Mouse (Mus musculus) liver, embryonic 12.5 days (tissue): Measurements from ENCODE around the gene Siae. TPM values are rescaled to one million over a fixed set of nuclear protein-coding genes. Genes with fewer than 3 reads are reported as not detected.

Experiments
- ATAC-seq: fragments of 200-750 bp; cut with Nextera tagmentation; 2 replicates; pipeline ENCODE4 v1.8.0; 2017; ENCODE audit warnings: moderate number of reproducible peaks, mild to moderate bottlenecking, moderate library complexity
- H3K27ac ChIP-seq: fragments of 300-500 bp; sonication (generic); 2 replicates; pipeline ENCODE4 v1.5.1; 2016; ENCODE audit warnings: mild to moderate bottlenecking
- H3K27me3 ChIP-seq: fragments of 300-500 bp; sonication (generic); replicated peaks from 2 replicates; pipeline ENCODE4 v1.6.1; 2016; ENCODE audit warnings: mild to moderate bottlenecking, moderate library complexity
- H3K36me3 ChIP-seq: fragments of 300-500 bp; sonication (generic); 2 replicates; pipeline ENCODE4 v1.6.1; 2016; ENCODE audit warnings: mild to moderate bottlenecking, moderate library complexity
- H3K4me1 ChIP-seq: fragments of 300-500 bp; sonication (generic); 2 replicates; pipeline ENCODE4 v1.6.1; 2016
- H3K4me2 ChIP-seq: fragments of 300-500 bp; sonication (generic); 2 replicates; pipeline ENCODE4 v1.6.1; 2016; ENCODE audit warnings: mild to moderate bottlenecking, moderate library complexity
- H3K4me3 ChIP-seq: fragments of 300-500 bp; sonication (generic); 2 replicates; pipeline ENCODE4 v1.5.1; 2016; ENCODE audit warnings: mild to moderate bottlenecking, moderate library complexity
- H3K9ac ChIP-seq: fragments of 300-500 bp; sonication (generic); 2 replicates; pipeline ENCODE4 v1.6.1; 2016; ENCODE audit warnings: mild to moderate bottlenecking, moderate library complexity
- H3K9me3 ChIP-seq: fragments of 300-500 bp; sonication (generic); replicated peaks from 2 replicates; pipeline ENCODE4 v1.6.1; 2016; ENCODE audit warnings: mild to moderate bottlenecking, moderate library complexity
- WGBS: fragments of 180-500 bp; shearing (Covaris S2); methylation state at CpG from one replicate; pipeline ENCODE4 v1.1.7; 2016; ENCODE audit not compliant: insufficient replicate concordance; 5-methylcytosine and 5-hydroxymethylcytosine counted together
- polyA plus RNA-seq: library from polyadenylated mRNA; unstranded; fragments of >200 nt; fragmentation: Nextera tagmentation; extraction: Ambion mirVana; gene quantifications from 2 replicates; pipeline ENCODE4 v1.2.1, GENCODE M21; 2016

Gene Siae
- polyA plus RNA-seq, 1 experiment from 2014 or later, result 5.7 TPM

DNA sequence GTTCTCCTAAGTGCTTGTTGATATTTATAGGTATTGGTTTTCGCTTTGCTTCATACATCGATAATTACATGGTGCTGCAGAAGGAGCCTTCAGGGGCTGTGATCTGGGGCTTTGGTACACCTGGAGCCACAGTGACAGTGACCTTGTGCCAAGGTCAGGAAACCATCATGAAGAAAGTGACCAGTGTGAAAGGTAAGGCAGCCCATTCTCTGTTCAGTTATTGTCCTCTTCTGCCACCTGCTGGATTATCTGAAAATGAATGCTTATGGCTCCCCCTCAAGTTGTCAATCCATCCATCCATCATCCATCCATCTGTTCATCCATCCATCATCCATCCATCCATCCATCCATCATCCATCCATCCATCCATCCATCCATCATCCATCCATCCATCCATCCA lies 61.3 kb downstream of the Siae start:
- no peak overlapping the region for H3K9ac ChIP-seq
- no peaks in the 10 kb centered on the region for H3K27me3 ChIP-seq
- H3K4me3 ChIP-seq, result no peak overlapping the region
- H3K27ac ChIP-seq, result no peak overlapping the region
- no peak overlapping the region for H3K4me2 ChIP-seq
- WGBS, result 40% methylated on average over 2 of the region's 2 CpGs
- H3K4me1 ChIP-seq, result peaks cover 16% of the 10 kb centered on the region
- no peaks in the 10 kb centered on the region for H3K36me3 ChIP-seq
- no peak for ATAC-seq
- no peaks in the 10 kb centered on the region for H3K9me3 ChIP-seq

DNA sequence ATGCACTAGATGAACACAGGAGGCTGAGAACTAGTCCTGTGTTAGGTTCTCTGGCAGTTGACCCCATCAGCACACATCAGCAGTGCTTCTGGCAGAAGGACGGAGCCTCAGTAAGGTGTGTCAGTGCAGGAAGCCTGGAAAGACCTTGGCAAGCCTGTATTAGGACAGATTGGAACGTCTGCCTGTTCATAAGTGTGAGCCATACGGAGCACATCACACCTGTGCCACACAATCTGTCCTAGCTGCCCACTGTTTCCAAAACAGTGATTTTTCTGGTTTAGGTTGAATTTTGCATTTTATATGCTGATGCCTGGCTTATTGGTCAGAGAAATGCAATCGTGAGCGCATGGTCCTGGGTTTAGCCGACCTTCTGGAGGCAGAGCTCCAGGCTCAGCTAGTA lies 65.8 kb downstream of the Siae start:
- no peak overlapping the region for H3K4me3 ChIP-seq
- H3K4me2 ChIP-seq, result no peak overlapping the region
- no peak overlapping the region for H3K9ac ChIP-seq
- no peaks in the 10 kb centered on the region for H3K4me1 ChIP-seq
- ATAC-seq, result no peak
- H3K27me3 ChIP-seq, result no peaks in the 10 kb centered on the region
- H3K27ac ChIP-seq, result no peak overlapping the region
- no peaks in the 10 kb centered on the region for H3K9me3 ChIP-seq
- no peaks in the 10 kb centered on the region for H3K36me3 ChIP-seq
- WGBS, result 78% methylated on average over 6 of the region's 6 CpGs

DNA sequence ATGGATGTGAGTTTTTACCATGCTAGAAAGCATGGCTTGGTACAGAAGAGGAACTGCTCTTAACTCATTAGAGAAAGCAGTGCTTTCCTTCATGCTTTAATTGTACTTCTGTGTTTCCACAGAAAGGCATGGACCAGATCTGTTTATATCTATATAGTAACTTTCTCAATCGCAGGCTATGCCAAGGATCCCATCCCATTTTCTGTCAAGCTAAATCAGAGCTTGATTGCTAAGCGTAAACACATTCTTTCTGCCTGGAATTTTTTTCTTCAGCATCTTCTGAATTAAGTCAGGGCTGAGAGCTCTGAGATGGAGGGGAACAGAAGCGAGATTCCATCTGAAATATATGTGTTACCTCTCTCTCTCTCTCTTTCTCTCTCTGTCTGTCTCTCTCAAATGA lies 68.5 kb downstream of the Siae start:
- no peaks in the 10 kb centered on the region for H3K27me3 ChIP-seq
- no peak overlapping the region for H3K9ac ChIP-seq
- no peak overlapping the region for H3K4me3 ChIP-seq
- H3K9me3 ChIP-seq, result no peaks in the 10 kb centered on the region
- peaks cover 2% of the 10 kb centered on the region; the same call in 1 of the 2 replicates for H3K36me3 ChIP-seq
- no peak overlapping the region for H3K4me2 ChIP-seq
- 76% methylated on average over 3 of the region's 3 CpGs for WGBS
- H3K4me1 ChIP-seq, result no peaks in the 10 kb centered on the region
- H3K27ac ChIP-seq, result no peak overlapping the region
- ATAC-seq, result no peak

DNA sequence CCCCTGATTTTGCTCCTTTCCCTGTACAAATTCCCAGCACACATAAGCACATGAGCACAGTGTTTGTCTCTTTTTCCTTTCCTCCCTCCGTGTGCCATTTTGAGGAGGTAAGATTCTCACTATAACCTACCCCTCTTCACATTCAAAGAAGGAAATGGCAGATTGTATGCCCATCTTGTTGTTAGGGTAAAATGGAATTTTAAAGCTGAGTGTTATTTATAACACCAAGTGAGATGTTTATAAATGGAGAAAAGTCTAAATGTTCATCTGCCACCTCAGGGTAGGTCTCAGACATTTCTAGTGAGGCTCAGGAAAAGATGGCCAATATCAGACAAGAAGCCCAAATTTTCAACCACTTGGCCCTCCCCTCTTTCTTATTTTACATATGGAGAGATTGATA lies 69.0 kb downstream of the Siae start:
- 68% methylated on average over 1 of the region's 1 CpGs for WGBS
- Histone ChIP-seq H3K4me2 (no peak overlapping the region), H3K36me3 (peaks cover 2% of the 10 kb centered on the region; the same call in 1 of the 2 replicates), H3K4me1 (no peaks in the 10 kb centered on the region), H3K27ac (no peak overlapping the region), H3K4me3 (no peak overlapping the region), H3K9me3 (no peaks in the 10 kb centered on the region), H3K9ac (no peak overlapping the region), H3K27me3 (no peaks in the 10 kb centered on the region)
- no peak for ATAC-seq

DNA sequence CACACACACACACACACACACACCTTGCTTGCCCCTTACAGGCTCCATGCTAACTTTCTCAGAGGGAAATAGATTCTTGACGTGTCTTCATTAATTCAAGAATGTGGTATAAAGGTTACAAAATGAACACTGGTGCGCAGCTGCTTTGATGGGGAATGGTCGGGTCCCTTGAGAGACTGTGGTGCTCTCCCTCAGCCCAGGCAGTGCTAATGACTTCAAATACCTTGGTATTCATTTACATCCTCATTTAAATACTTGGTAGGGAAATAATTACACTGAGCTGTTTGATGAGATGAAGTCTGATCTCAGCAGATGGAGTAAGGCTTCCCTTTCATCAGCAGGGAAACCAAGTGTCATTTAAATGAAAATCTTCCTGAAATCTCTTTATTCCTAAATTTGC lies 69.6 kb downstream of the Siae start:
- Histone ChIP-seq H3K9me3 (no peaks in the 10 kb centered on the region), H3K4me2 (no peak overlapping the region), H3K9ac (no peak overlapping the region), H3K36me3 (peaks cover 2% of the 10 kb centered on the region; the same call in 1 of the 2 replicates), H3K4me1 (no peaks in the 10 kb centered on the region), H3K27me3 (no peaks in the 10 kb centered on the region), H3K27ac (no peak overlapping the region), H3K4me3 (no peak overlapping the region)
- no peak for ATAC-seq
- WGBS, result 68% methylated on average over 3 of the region's 3 CpGs

DNA sequence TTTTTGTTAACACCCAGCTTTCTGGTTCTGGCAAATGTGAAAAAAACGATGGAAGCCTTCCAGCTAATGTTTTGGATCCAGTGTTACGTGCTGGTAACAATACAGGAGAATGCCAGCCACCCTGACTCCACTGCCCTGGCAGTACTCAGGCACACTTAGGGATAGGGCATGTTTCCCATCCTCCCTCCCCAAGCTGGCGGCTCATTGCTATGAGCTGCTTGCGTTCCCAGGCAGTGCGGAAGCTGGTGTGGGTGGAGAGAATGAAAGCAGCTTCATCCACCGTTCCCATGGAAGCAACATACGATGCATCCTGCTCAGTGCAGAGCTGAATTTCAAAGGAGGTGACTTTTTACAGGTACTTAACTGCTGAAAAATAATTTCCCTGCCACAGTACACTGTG lies 70.1 kb downstream of the Siae start:
- Histone ChIP-seq H3K4me3 (no peak overlapping the region), H3K4me2 (no peak overlapping the region), H3K27me3 (no peaks in the 10 kb centered on the region), H3K9ac (no peak overlapping the region), H3K36me3 (peaks cover 2% of the 10 kb centered on the region; the same call in 1 of the 2 replicates), H3K9me3 (no peaks in the 10 kb centered on the region), H3K4me1 (no peaks in the 10 kb centered on the region), H3K27ac (no peak overlapping the region)
- ATAC-seq, result no peak
- WGBS, result 58% methylated on average over 7 of the region's 7 CpGs

DNA sequence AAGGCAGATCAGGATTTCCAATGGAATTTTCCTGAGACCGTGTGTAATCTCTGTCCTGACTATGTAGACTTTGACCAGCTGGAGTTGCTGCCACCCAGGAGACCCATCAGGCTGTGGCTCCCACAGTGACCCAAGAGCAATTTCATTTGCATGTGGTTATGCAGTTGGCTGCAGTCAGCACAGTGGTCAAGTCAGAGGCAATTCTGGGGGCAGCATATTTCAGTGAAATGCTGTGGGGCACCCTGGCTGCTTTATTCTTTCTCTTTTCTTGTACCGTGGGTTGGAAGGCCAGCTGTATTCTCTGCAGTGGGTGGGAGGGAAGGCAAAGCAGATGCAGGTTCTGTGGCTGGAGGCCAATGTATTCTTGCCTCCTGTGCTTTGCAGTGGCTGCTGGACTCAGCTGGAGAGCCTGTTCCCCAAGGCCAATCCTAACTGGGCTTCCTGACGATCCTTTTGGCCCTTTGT lies 70.6 kb downstream of the Siae start:
- no peak overlapping the region for H3K4me3 ChIP-seq
- ATAC-seq, result no peak
- H3K4me1 ChIP-seq, result no peaks in the 10 kb centered on the region
- H3K9ac ChIP-seq, result no peak overlapping the region
- peaks cover 2% of the 10 kb centered on the region; the same call in 1 of the 2 replicates for H3K36me3 ChIP-seq
- H3K4me2 ChIP-seq, result no peak overlapping the region
- 30% methylated on average over 3 of the region's 3 CpGs for WGBS
- no peaks in the 10 kb centered on the region for H3K27me3 ChIP-seq
- H3K27ac ChIP-seq, result no peak overlapping the region
- H3K9me3 ChIP-seq, result no peaks in the 10 kb centered on the region

DNA sequence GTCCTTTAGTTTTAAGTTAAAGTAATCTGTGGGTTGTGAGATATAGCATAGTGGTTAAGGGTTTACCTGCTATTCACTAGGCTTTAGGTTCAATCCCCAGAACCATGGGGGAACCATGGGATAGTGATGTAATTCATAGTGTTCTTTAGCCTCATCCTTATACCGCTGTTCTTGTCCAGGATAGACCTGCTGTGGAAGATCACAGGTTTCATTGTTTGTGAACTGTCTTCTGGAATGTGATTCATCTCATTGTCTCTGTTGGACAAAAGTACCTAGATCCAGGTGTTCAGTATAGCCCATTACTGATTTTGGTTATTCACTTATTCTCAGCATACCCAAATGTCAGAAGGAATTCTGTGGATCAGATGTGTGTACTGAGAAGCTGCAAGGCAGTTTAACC lies 71.8 kb downstream of the Siae start:
- Histone ChIP-seq H3K27me3 (no peaks in the 10 kb centered on the region), H3K4me1 (no peaks in the 10 kb centered on the region), H3K4me2 (no peak overlapping the region), H3K27ac (no peak overlapping the region), H3K36me3 (peaks cover 2% of the 10 kb centered on the region; the same call in 1 of the 2 replicates), H3K9ac (no peak overlapping the region), H3K9me3 (no peaks in the 10 kb centered on the region), H3K4me3 (no peak overlapping the region)
- no peak for ATAC-seq
- WGBS, result 88% methylated on average over 1 of the region's 1 CpGs

DNA sequence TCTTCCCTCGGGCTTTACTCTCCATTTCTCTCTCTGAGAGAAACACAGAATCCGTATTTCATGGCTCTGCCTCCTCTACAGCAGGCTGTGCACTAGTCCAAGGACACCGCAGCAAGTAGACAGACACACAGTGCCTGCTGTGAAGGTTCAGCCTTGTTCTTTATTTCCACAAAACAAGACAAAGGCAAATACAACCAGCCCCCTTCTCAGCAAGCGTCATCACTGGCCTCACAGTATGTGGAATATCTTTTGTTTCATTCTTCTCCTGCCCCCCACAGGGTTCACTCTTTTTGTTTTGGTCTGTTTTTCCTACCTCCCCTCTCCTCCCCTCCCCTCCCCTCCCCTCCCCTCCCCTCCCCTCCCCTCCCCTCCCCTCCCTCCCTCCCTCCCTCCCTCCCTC lies 73.1 kb downstream of the Siae start:
- Histone ChIP-seq H3K4me3 (no peak overlapping the region), H3K9me3 (no peaks in the 10 kb centered on the region), H3K36me3 (peaks cover 2% of the 10 kb centered on the region; the same call in 1 of the 2 replicates), H3K9ac (no peak overlapping the region), H3K27me3 (no peaks in the 10 kb centered on the region), H3K4me2 (no peak overlapping the region), H3K27ac (no peak overlapping the region), H3K4me1 (no peaks in the 10 kb centered on the region)
- 67% methylated on average over 4 of the region's 4 CpGs for WGBS
- no peak for ATAC-seq

DNA sequence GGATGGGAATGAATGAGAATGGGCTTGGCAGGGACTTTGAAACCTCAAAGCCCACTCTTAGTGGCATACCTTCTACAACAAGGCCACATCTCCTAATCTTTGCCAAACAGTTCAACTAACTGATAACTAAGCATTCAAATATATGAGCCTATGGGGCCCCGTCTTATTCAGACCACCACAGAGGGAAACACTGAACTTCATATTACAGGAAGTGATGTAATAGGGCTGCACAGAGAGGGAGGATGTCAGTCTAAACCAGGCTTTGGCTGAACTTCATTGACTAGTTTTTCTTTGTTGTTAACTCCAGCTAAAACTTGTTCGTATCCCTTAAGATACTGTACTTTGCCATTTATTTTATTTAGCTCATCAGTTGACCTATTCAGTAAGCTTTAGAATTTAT lies 74.4 kb downstream of the Siae start:
- WGBS, result 57% methylated on average over 2 of the region's 2 CpGs
- H3K4me1 ChIP-seq, result no peaks in the 10 kb centered on the region

DNA sequence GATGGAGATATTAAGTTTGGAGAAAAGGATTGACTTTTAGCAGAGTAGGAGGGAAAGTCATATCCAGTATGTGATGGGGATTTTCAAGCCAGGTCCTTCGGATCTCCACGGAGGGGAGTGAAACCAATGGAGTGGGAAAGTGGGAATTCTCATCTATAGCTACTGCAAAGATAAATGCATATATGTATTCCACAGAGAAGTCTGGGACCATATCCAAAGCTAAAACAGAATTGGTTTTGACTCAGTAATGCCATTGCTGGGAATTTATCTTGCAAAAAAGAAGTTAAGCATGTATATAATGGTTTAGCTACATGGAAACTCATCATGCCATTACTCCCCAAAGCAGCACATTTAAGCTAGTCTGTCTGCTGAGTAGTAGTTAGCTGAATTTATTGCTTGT lies 76.8 kb downstream of the Siae start:
- peaks cover 2% of the 10 kb centered on the region; the same call in 1 of the 2 replicates for H3K36me3 ChIP-seq
- H3K27me3 ChIP-seq, result no peaks in the 10 kb centered on the region
- no peak overlapping the region for H3K4me3 ChIP-seq
- no peak overlapping the region for H3K27ac ChIP-seq
- no peak overlapping the region for H3K9ac ChIP-seq
- no peak for ATAC-seq
- H3K4me1 ChIP-seq, result no peaks in the 10 kb centered on the region
- H3K4me2 ChIP-seq, result no peak overlapping the region
- WGBS, result 79% methylated on average over 2 of the region's 2 CpGs
- no peaks in the 10 kb centered on the region for H3K9me3 ChIP-seq

More for the DNA sequence above, 74.4 kb downstream of the Siae start:
- Histone ChIP-seq H3K27ac (no peak overlapping the region), H3K9ac (no peak overlapping the region), H3K4me3 (no peak overlapping the region), H3K36me3 (peaks cover 2% of the 10 kb centered on the region; the same call in 1 of the 2 replicates), H3K9me3 (no peaks in the 10 kb centered on the region), H3K4me2 (no peak overlapping the region), H3K27me3 (no peaks in the 10 kb centered on the region)
- no peak for ATAC-seq

DNA sequence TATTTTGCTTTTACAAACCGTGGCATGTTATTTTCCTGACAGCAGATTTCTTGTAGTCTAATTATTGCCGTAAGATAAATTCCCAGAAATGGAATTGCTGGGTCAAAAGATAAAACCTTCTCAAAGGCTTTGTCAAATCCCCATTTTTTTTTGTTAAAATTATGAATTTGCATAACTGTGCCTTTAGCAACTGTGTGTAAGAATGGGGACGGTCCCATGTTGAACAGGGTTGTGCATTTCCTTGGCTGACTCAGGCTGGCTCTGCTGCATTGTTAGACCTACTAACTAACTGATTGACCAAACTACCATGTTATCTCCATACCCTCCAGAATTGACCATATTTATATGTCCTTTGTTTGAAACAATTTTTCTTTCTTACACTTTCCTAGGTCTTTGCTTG lies 78.8 kb downstream of the Siae start:
- no peaks in the 10 kb centered on the region for H3K4me1 ChIP-seq
- WGBS, result 86% methylated on average over 3 of the region's 3 CpGs
- H3K27ac ChIP-seq, result no peak overlapping the region
- H3K4me2 ChIP-seq, result no peak overlapping the region
- H3K4me3 ChIP-seq, result no peak overlapping the region
- H3K9ac ChIP-seq, result no peak overlapping the region
- no peaks in the 10 kb centered on the region for H3K36me3 ChIP-seq
- ATAC-seq, result no peak
- H3K9me3 ChIP-seq, result no peaks in the 10 kb centered on the region
- no peaks in the 10 kb centered on the region for H3K27me3 ChIP-seq

DNA sequence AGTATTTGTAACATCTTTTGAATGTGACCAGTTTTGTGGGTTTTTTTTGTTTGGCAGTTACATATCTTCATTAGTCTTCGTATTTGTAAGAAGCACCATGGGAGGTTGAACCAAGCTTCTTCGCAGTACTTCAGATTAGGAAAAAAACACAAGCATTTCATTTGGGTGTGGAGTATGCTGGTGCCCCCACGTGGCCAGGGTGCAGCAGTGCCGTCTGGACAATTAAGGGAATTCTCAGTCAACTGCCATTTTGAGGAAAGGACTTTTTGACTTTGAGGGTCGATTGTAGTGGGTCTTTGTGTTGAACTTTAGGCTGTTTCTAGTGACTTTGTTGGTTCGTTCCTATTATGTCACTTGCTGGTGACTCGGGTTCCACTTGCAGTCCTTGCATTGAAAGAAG lies 80.8 kb downstream of the Siae start:
- ATAC-seq, result no peak
- H3K27me3 ChIP-seq, result no peaks in the 10 kb centered on the region
- no peak overlapping the region for H3K27ac ChIP-seq
- no peak overlapping the region for H3K9ac ChIP-seq
- no peaks in the 10 kb centered on the region for H3K4me1 ChIP-seq
- no peak overlapping the region for H3K4me3 ChIP-seq
- H3K9me3 ChIP-seq, result no peaks in the 10 kb centered on the region
- WGBS, result 15% methylated on average over 7 of the region's 7 CpGs
- no peak overlapping the region for H3K4me2 ChIP-seq
- no peaks in the 10 kb centered on the region for H3K36me3 ChIP-seq
